Mouse (Mus musculus) spleen, embryonic (tissue): Measurements from ENCODE around the gene Dnmt3a.

Experiments
- CTCF ChIA-PET: fragments of 350-600 bp; sonication (Branson Sonifier 250); formaldehyde crosslinking; loops from one replicate; lab custom pipeline; 2022; lab: Charles Lee

Dnmt3a gene

DNA sequence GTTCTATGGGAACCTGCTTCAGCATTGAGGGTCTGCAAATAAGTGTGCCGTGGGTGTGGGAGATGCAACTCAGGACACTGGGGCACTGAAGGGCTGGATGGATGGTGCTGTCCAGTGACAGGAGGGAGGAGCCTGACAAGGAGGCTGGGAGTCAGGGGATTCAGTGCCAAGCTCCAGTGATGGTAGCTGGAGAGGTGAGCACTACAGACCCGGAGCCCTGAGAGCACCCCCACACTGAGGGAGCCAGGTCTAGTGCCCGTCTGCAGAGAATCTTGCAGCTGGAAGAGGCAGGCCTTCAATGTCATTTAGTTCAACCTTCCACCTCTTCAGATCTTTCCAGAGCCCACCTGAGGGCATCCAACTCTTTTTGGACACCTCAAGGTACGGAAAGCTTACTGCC is at the start of gene Dnmt3a:
TSS of gene Dnmt3a (plus strand) at position 156 of the 400 bp plus-strand sequence.
- CTCF ChIA-PET, result interaction anchor here (0.6 kb wide), 2 partner anchors 43 to 152 kb away, joined by 3 to 8 read pairs; no protein-coding TSS in a partner anchor

DNA sequence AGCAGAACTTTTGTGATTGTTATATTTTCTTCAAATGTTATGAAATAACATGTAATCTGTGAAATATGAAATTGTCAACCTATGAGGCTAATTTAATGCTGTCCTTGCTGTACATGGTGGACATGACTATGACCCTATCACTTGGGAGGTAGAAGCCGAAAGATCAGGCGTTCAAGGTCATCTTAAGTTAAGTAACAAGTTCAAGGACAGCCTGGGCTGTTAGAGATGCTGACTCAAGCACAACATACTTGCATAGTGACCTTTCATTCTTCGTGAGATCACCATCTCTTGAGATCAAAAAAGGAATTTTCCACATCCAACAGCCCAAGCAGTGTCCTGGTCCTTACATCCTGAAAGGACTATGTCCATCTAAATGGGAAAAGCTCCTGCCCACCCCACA is 49.6 kb upstream of the Dnmt3a start:
- CTCF ChIA-PET, result no interaction called here

DNA sequence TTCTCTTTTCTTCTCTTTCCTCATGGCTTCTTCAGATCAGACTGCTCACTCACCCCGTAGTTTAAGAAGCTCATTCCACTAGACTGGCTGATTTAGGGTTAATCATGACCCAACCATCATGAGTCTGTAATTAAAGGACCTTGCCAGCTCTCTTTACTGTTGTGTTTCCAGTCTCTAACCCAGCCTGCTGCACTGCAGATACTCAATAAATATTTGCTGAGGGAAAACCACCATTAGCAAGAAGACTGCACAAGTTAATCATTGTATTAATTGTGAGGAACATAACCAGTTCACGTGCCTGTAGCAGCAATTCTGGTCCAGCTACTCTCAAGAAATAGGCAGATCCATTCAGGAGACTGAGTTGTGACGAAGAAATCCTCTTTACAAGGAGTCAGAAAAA is 47.7 kb upstream of the Dnmt3a start:
- CTCF ChIA-PET, result no interaction called here

GRCm38 (mm10) chr12:3759419-3759818 is 46.4 kb upstream of the Dnmt3a start:
- CTCF ChIA-PET, result interaction anchor here (0.7 kb wide), 1 partner anchor 567 kb away, joined by 9 read pairs; no protein-coding TSS in a partner anchor

- CTCF ChIA-PET, result no interaction called here
These were observed 44.8 kb upstream of the Dnmt3a start for GRCm38 (mm10) chr12:3760876-3761590.

DNA sequence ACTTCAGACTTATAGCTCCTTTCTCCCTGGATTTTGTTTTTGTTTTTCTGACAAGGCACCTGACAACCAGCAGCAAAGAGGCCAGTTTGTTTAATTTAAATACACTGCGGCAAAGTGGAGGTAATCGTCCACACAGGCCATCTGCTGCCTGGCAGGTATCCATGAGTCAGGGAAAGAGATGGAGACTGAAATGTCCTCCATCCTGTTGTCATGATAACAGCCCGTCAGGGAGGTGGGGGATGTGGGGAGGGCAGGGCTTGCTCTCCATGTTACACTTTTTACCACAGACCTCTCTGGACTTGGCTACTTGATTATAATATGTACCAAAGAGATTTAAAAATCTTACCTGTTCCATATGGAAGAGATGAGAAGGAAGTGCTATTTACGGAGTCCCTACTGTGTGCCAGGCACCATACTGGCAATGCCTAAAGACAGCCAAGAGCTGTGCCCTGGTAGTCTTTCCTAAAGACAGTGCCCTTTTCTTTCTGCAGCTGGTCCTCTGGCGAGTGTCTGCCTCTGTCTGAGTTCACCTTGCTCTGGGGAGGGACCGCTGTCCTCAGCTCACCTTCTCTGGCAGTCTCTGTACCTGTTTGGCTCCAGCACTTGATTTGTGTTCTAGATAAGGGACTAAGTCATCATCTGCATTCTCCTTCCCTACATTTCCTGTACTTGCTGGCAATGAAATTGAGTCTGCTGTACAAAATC is 44.1 kb upstream of the Dnmt3a start:
- CTCF ChIA-PET, result no interaction called here

DNA sequence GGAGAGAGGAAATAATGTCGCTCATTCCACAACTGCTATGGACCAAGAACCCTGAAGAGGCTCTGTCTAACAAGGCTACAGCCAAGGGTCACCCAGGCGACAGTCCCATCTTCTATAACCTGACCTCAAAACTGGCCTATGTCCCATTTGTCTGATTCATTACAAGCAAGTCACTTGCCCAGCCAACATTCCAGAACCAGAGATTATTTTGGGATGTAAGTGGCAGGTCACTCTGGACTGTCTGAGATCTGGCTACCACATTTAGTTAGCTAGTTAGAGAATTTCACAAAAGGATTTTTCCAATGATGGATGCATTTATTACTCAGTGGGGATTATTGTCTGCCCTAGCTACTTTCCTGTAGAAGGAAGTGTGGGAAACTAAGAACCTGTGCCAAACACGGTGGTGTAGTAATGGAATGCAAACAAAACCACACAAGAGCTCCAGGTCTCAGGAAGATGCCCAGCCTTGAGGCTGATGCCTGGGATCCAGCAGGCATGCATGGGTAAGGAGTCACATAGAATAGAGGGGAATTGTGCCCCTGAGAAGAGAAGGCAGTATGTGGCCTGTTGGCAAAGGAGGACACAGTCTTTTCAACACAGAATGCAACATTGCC is 41.5 kb upstream of the Dnmt3a start:
- CTCF ChIA-PET, result interaction anchor here (0.5 to 0.6 kb wide), 2 partner anchors 15 to 21 kb away, joined by 3 to 16 read pairs; no protein-coding TSS in a partner anchor

GRCm38 (mm10) chr12:3767360-3767759 is 38.4 kb upstream of the Dnmt3a start:
- CTCF ChIA-PET, result no interaction called here

DNA sequence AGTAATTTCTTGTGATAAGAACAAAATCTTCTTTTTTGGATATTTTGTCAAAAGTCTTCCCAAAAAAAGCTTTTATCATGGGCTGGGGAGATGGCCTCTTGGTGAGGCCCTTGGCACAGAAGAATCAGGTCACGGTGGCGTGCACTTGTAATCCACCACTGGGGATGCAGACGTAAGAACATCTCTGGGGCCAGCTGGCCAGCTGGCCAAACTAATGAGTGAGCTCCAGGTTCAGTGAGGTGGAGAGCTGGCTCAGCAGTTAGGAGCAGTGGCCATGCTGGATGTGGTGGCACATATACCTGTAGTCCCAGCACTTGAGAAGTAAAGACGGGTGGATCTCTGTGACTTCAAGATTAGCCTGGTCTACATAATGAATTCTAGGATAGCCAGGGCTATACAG is 37.4 kb upstream of the Dnmt3a start:
- CTCF ChIA-PET, result no interaction called here

GRCm38 (mm10) chr12:3770546-3770945 is 35.3 kb upstream of the Dnmt3a start:
- CTCF ChIA-PET, result interaction anchor here (0.6 kb wide), 1 partner anchor 13 kb away, joined by 9 read pairs; no protein-coding TSS in a partner anchor

DNA sequence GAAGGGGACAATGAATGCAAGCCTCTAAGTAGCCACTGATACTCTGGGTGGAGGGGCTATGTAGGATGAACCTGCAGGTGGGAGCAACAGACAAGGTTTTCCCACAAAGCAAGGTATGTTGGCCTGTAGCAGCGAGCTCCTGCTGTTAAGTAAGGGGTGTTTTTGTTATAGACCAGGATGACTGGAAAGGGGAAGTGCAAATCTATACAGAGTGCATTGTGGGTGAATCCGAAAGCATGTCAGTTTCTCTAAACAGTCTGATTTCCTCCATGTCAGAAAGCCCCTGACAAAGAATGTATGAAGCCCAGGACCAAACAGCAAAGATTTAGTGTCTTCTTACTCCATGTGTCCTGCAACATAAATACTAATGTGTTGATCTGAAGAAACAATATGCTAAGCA is 34.7 kb upstream of the Dnmt3a start:
- CTCF ChIA-PET, result interaction anchor here (0.6 to 0.7 kb wide), 3 partner anchors 10 to 15 kb away, joined by 3 to 9 read pairs (median 3); no protein-coding TSS in a partner anchor

GRCm38 (mm10) chr12:3773643-3774042 is 32.2 kb upstream of the Dnmt3a start:
- CTCF ChIA-PET, result no interaction called here

GRCm38 (mm10) chr12:3776015-3776414 is 29.8 kb upstream of the Dnmt3a start:
- CTCF ChIA-PET, result no interaction called here

DNA sequence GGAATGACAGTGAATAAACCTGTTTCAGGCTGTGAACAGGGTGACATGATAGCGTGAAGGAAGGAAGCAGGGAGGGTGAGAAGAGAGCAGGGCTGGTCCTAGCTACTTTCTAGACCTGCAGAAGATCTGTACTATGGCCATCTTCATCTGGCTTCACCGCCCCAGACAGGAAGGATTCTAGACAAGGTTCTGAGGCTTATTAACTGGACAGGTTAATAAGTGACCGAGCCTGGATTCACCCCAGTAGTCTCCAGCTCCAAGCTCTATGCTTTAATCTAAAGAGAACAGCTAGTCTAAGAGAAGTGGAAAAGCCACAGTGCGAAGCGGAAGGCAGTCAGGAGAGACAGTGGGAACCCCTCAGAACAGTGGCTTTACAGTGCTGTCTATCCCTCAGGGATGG is 28.1 kb upstream of the Dnmt3a start:
- CTCF ChIA-PET, result no interaction called here

GRCm38 (mm10) chr12:3778286-3778685 is 27.5 kb upstream of the Dnmt3a start:
- CTCF ChIA-PET, result no interaction called here

- CTCF ChIA-PET, result no interaction called here
These were observed 26.2 kb upstream of the Dnmt3a start for GRCm38 (mm10) chr12:3779639-3780038.

DNA sequence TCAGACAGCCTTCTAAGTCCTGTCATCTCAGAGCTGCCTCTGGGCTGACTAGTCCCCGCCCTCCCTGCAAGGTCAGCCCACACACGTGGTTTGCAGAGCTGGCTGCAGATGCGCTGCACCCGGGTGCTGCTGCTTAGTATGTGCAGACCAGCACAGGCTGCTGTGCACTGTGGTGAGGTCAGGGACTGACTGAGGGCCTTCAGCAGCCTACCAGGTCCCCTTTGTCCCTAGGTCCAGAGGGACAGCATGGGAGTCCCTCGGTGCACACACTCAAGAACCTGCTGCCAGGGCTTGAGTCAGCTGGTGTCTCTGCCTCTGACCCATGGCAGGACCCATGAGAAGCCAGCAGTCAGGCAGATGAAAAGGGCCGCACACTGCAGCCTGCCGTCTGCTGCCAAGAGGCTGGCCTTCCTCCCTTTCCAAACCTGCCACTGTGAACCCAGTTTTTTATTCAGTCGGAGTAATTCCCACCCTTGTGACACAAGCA is 25.4 kb upstream of the Dnmt3a start:
- CTCF ChIA-PET, result interaction anchor here (0.8 kb wide), 1 partner anchor 9 kb away, joined by 3 read pairs; no protein-coding TSS in a partner anchor

DNA sequence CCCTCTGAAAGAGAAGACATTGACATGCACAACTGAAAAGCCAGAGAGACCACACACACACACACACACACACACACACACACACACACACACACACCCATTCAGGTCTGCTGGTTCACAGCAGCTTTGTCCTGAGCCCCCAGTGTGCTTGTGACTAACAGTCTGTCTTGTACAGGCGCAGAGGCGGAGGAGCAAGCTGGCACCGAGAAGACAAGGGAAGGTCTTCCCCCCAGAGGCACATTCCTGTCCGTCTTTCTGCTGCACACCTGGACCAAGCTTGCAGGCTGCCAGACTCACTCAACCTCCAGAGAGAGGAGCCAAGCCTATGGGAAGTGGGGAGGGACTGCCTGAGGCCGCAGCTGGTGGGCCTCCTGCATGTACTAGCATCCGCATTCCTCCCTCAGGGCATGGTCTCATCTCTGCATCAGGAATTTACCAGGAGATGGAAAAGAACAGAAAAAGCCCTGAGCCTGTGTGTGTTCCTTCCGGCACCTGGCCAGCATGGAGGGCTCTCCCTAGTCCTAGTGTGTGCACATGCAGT is 24.8 kb upstream of the Dnmt3a start:
- CTCF ChIA-PET, result interaction anchor here (0.6 to 0.8 kb wide), 2 partner anchors 10 to 129 kb away, joined by 3 read pairs; no protein-coding TSS in a partner anchor

DNA sequence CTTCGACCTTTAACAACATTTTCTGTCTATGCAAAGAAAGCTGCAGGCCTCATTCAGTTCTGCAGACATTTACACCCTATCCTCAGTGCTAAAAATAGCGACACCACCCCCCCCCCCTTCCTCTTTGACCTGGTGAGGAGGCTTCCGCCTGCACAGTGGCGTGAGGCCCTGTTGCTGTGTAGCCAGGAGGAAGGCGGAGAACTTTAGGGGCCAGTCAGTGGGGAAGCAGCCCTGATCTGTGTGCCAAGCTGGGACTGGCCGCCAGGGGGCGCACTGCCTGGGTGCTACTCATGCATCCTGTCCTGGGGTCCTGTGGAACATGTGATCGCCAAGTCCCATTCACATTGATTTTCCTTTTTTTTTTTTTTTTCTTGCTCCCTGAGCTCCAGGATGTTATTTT is 24.3 kb upstream of the Dnmt3a start:
- CTCF ChIA-PET, result interaction anchor here (0.6 to 0.8 kb wide), 5 partner anchors 10 to 128 kb away, joined by 3 to 6 read pairs (median 3); no protein-coding TSS in a partner anchor

DNA sequence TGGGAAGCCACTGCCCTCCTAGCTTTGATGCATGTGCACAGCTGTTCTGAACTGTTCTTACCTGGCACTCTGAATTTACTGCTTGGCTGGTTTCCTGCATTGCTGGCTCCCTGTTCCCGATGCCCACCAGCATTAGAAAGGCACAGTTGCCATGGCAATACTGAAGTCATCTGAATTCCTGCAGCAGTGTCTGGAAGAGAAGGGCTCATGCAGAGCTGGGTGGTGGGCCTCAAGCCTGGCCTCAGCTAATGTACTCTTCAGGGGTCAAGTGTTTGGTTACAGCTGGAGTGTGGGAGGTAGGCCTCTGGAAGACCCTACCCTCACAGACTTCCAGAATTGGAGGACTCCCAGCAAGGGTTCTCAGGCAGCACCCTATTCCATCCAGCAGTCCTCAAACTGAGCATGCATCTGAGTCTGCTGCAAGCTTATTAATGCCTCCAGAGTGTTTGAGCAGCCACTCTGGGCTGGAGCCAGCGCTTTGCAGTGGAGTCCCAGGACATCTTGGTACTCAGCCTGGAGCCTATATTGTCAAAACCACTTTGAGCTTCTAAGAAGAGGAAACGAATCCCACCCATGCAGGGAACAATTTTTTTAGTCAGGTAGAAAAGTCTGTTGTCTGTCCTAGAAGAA is 22.5 kb upstream of the Dnmt3a start:
- CTCF ChIA-PET, result no interaction called here

GRCm38 (mm10) chr12:3784258-3784657 is 21.5 kb upstream of the Dnmt3a start:
- CTCF ChIA-PET, result no interaction called here
